8 mouse cellular contexts compared by ENCODE assay signal in genomic region chr3:39718946-39719545, GRCm38 (mm10).
A peak's percentile ranks its signal among the peaks of the same experiment; 100 is the strongest.
DNase-seq lines count a peak whose midpoint lies in the region; ATAC-seq lines count a peak whose summit lies in the region.
"Had no signal": no experiment of that assay in that cellular context is flagged by ENCODE, and none has a peak within 500 bp of the region (broad histone marks: within the 10 kb centered on the region; RNA-seq: fewer than 3 reads in every experiment).

No protein-coding gene starts in this region.

- H3K27me3 ChIP-seq in liver, embryonic 11.5 days (replicated peaks; ENCODE audit: control insufficient read depth, insufficient read depth, low read length): no peaks in the 10 kb centered on the region
- H3K27me3 ChIP-seq: embryonic facial prominence, embryonic 12.5 days had no signal

- no peak overlapping the region for H3K4me2 ChIP-seq in liver, embryonic 11.5 days
- H3K4me2 ChIP-seq: embryonic facial prominence, embryonic 12.5 days had no signal

- H3K27ac ChIP-seq in liver, embryonic 11.5 days (ENCODE audit: low read depth, low read length): no peak overlapping the region
- H3K27ac ChIP-seq: embryonic facial prominence, embryonic 12.5 days had no signal

- H3K9me3 ChIP-seq in liver, embryonic 11.5 days (ENCODE audit: control insufficient read depth, low read length): no peaks in the 10 kb centered on the region
- H3K9me3 ChIP-seq: embryonic facial prominence, embryonic 12.5 days had no signal

- no peaks in the 10 kb centered on the region for H3K4me1 ChIP-seq in liver, embryonic 11.5 days (replicated peaks; ENCODE audit: control insufficient read depth, insufficient read depth, low read length)

- H3K4me3 ChIP-seq in liver, embryonic 11.5 days (ENCODE audit: low read depth, low read length): no peak overlapping the region
- H3K4me3 ChIP-seq: embryonic facial prominence, embryonic 12.5 days had no signal

- H3K36me3 ChIP-seq in liver, embryonic 11.5 days (ENCODE audit: control insufficient read depth, insufficient read depth, low read length): no peaks in the 10 kb centered on the region
- H3K36me3 ChIP-seq: embryonic facial prominence, embryonic 12.5 days had no signal

- peak; percentile 68 for DNase-seq in right cerebral cortex, adult 18-20 months
- no peak for DNase-seq in right cerebral cortex, postnatal 14 days
- DNase-seq in gastrocnemius, postnatal 25 days: peak; percentile 52
- peak; percentile 30 to 81 for DNase-seq in left cerebral cortex, postnatal 25 days (ENCODE audit: low spot score in 2 of 2)
- peak; percentile 61 for DNase-seq in telencephalon, adult 2 months (ENCODE audit: low read depth, low spot score)
- no peak for DNase-seq in liver, embryonic 11.5 days (ENCODE audit: low spot score)
- no peak for DNase-seq in natural killer cell, adult 2 months (ENCODE audit: low spot score in 2 of 2)

- intact Hi-C loops in left cerebral cortex, postnatal 25 days (cut with DNase I): no loop called here

- no peak for ATAC-seq in liver, embryonic 11.5 days (replicated peaks; ENCODE audit: low FRiP score)

- no peak overlapping the region for H3K9ac ChIP-seq in liver, embryonic 11.5 days (ENCODE audit: low read depth, low read length)
- H3K9ac ChIP-seq: embryonic facial prominence, embryonic 12.5 days had no signal

- 71% methylated on average over 11 of the region's 11 CpGs for WGBS in liver, embryonic 11.5 days

Comparison
In these comparisons a context has a peak if more than half of its experiments do, and no peak if none do; other contexts are left out.
1. DNase-seq: peak in right cerebral cortex, adult 18-20 months (single experiment), gastrocnemius, postnatal 25 days (single experiment), left cerebral cortex, postnatal 25 days (2 of 2) and telencephalon, adult 2 months (single experiment); none in right cerebral cortex, postnatal 14 days (single experiment), liver, embryonic 11.5 days (single experiment) and natural killer cell, adult 2 months (0 of 2).